ENCODE assay signal across 16 mouse cellular contexts in genomic region chr7:115294655-115295230, GRCm38 (mm10).
"Had no signal": no experiment of that assay in that cellular context is flagged by ENCODE, and none has a peak within 500 bp of the region (broad histone marks: within the 10 kb centered on the region; RNA-seq: fewer than 3 reads in every experiment).

No protein-coding gene starts in this region.

- ATAC-seq: midbrain, embryonic 16.5 days had no signal

- H3K27me3 ChIP-seq: limb, embryonic 12.5 days; lung, embryonic 15.5 days; neural tube, embryonic 15.5 days had no signal

- H3K36me3 ChIP-seq: limb, embryonic 12.5 days; liver, embryonic 15.5 days; lung, embryonic 15.5 days; neural tube, embryonic 15.5 days had no signal

- H3K9ac ChIP-seq: limb, embryonic 12.5 days; liver, embryonic 15.5 days; lung, embryonic 15.5 days; neural tube, embryonic 15.5 days had no signal

- H3K9me3 ChIP-seq: limb, embryonic 12.5 days; liver, embryonic 15.5 days; lung, embryonic 15.5 days; megakaryocyte, embryonic 14.5 days; neural tube, embryonic 15.5 days had no signal

- H3K4me2 ChIP-seq: limb, embryonic 12.5 days; liver, embryonic 11.5 days; liver, embryonic 15.5 days; lung, embryonic 15.5 days; midbrain, embryonic 11.5 days; neural tube, embryonic 15.5 days had no signal

- H3K4me1 ChIP-seq: liver, embryonic 15.5 days; megakaryocyte, embryonic 14.5 days had no signal

- H3K27ac ChIP-seq: left cerebral cortex, adult 2 months; limb, embryonic 12.5 days; liver, embryonic 15.5 days; lung, embryonic 15.5 days; macrophage; neural tube, embryonic 15.5 days had no signal

- DNase-seq: kidney, adult 18-20 months; kidney, postnatal 10 days; lung, postnatal 14 days; right cerebral cortex, adult 18-20 months; right cerebral cortex, postnatal 25 days; thymus, postnatal 4 days had no signal

- H3K4me3 ChIP-seq: left cerebral cortex, adult 2 months; limb, embryonic 12.5 days; liver, embryonic 15.5 days; lung, embryonic 15.5 days; megakaryocyte, embryonic 14.5 days; neural tube, embryonic 15.5 days had no signal
